11 mouse cellular contexts compared by ENCODE assay signal in genomic region chr5:67216031-67216778, GRCm38 (mm10). TPM values are rescaled to one million over a fixed set of nuclear protein-coding genes. Genes with fewer than 3 reads are reported as not detected.
DNase-seq lines count a peak whose midpoint lies in the region; ATAC-seq and TF ChIP-seq lines count a peak whose summit lies in the region.
"Had no signal": no experiment of that assay in that cellular context is flagged by ENCODE, and none has a peak within 500 bp of the region (broad histone marks: within the 10 kb centered on the region; RNA-seq: fewer than 3 reads in every experiment).

No protein-coding gene starts in this region.

- intact Hi-C loops in heart, postnatal 25 days (cut with DNase I): no loop called here

- H3K27ac ChIP-seq in heart, embryonic 10.5 days: no peak overlapping the region
- no peak overlapping the region for H3K27ac ChIP-seq in forebrain, postnatal 0 days (ENCODE audit: low read depth, low read length)
- H3K27ac ChIP-seq in midbrain, embryonic 11.5 days (ENCODE audit: low read depth, low read length): no peak overlapping the region
- H3K27ac ChIP-seq: liver, embryonic 14.5 days had no signal

- H3K9ac ChIP-seq in forebrain, postnatal 0 days: no peak overlapping the region
- H3K9ac ChIP-seq in midbrain, embryonic 11.5 days (ENCODE audit: low read length): no peak overlapping the region
- H3K9ac ChIP-seq: liver, embryonic 14.5 days had no signal

- no peaks in the 10 kb centered on the region for H3K9me3 ChIP-seq in heart, embryonic 10.5 days
- H3K9me3 ChIP-seq in forebrain, postnatal 0 days (ENCODE audit: low read length): no peaks in the 10 kb centered on the region
- H3K9me3 ChIP-seq in midbrain, embryonic 11.5 days (ENCODE audit: control insufficient read depth, low read length): no peaks in the 10 kb centered on the region

- H3K36me3 ChIP-seq in heart, embryonic 10.5 days: no peaks in the 10 kb centered on the region
- no peaks in the 10 kb centered on the region for H3K36me3 ChIP-seq in forebrain, postnatal 0 days (ENCODE audit: insufficient read depth)
- H3K36me3 ChIP-seq in midbrain, embryonic 11.5 days (ENCODE audit: control insufficient read depth, insufficient read depth, low read length): no peaks in the 10 kb centered on the region

- peaks cover 20% of the 10 kb centered on the region for H3K4me1 ChIP-seq in heart, embryonic 10.5 days
- H3K4me1 ChIP-seq in forebrain, postnatal 0 days (ENCODE audit: insufficient read depth): 0 out of 2 replicates have a peak, but pooled peaks cover 3% of the 10 kb centered on the region
- peaks cover 13% of the 10 kb centered on the region for H3K4me1 ChIP-seq in midbrain, embryonic 11.5 days (ENCODE audit: control insufficient read depth, insufficient read depth, low read length)

- WGBS in heart, embryonic 10.5 days: 1% methylated on average over 49 of the region's 49 CpGs
- WGBS in forebrain, postnatal 0 days: 3% methylated on average over 49 of the region's 49 CpGs
- WGBS in midbrain, embryonic 11.5 days: under 1% methylated on average over 49 of the region's 49 CpGs

- H3K27me3 ChIP-seq in heart, embryonic 10.5 days (ENCODE audit: insufficient read depth, poor library complexity, severe bottlenecking): peaks cover 98% of the 10 kb centered on the region
- peaks cover 74% of the 10 kb centered on the region for H3K27me3 ChIP-seq in forebrain, postnatal 0 days (ENCODE audit: insufficient read depth, low read length)
- peaks cover 84% of the 10 kb centered on the region for H3K27me3 ChIP-seq in midbrain, embryonic 11.5 days (ENCODE audit: control insufficient read depth, insufficient read depth, low read length)

- H3K4me3 ChIP-seq in heart, embryonic 10.5 days: peak overlapping the region; percentile 51
- H3K4me3 ChIP-seq in forebrain, postnatal 0 days (ENCODE audit: low read depth, low read length): peak overlapping the region; percentile 26
- peak overlapping the region; percentile 1 for H3K4me3 ChIP-seq in midbrain, embryonic 11.5 days (ENCODE audit: low read depth, low read length)
- H3K4me3 ChIP-seq: myocyte had no signal

- peak; percentile 48 for ATAC-seq in forebrain, postnatal 0 days
- peak; percentile 62 for ATAC-seq in midbrain, embryonic 11.5 days (ENCODE audit: low FRiP score)

- peak overlapping the region; percentile 47 for H3K4me2 ChIP-seq in forebrain, postnatal 0 days (ENCODE audit: low read depth)
- H3K4me2 ChIP-seq in midbrain, embryonic 11.5 days: peak overlapping the region; percentile 16

- TF ChIP-seq CTCF in forebrain, postnatal 0 days (IDR thresholded peaks at IDR 0.05; ENCODE audit: low read depth): no peak

- DNase-seq in heart, embryonic 10.5 days (ENCODE audit: low spot score): no peak
- no peak for DNase-seq in heart, postnatal 25 days (ENCODE audit: low spot score)
- peak; percentile 21 for DNase-seq in ES-CJ7 (ENCODE audit: low read depth, low spot score)
- DNase-seq in forebrain, postnatal 0 days: no peak
- DNase-seq in midbrain, embryonic 11.5 days (ENCODE audit: low spot score, missing footprints): peak; percentile 91
- DNase-seq in thymus, postnatal 10 days (ENCODE audit: low spot score in 2 of 2): no peak
- no peak for DNase-seq in adrenal gland, postnatal 4 days (ENCODE audit: low spot score in 2 of 2)
- no peak for DNase-seq in ovary, postnatal 10 days (ENCODE audit: low spot score)
- DNase-seq: cerebellum, adult 8-10 months had no signal

RNA-seq across cellular contexts. Expression of gene Tmem33, which starts 44.2 kb away (rescaled TPM):
- polyA plus RNA-seq in heart, embryonic 10.5 days (2016; fragmentation: Nextera tagmentation; extraction: Ambion mirVana): 65.6 and 84.4 TPM in 2 replicates
- 10 to 100 TPM; 47.2 to 52.3 TPM for total RNA-seq in heart, postnatal 25 days (2021)
- 58.7 and 73.1 TPM in 2 replicates for total RNA-seq in forebrain, postnatal 0 days (2014; rRNA removed)
- polyA plus RNA-seq in forebrain, postnatal 0 days (2015; fragmentation: Nextera tagmentation; extraction: Ambion mirVana): 45.0 and 52.5 TPM in 2 replicates
- polyA plus RNA-seq in midbrain, embryonic 11.5 days (2014; fragmentation: Nextera tagmentation; extraction: Ambion mirVana): 120 and 121 TPM in 2 replicates
- total RNA-seq in adrenal gland, postnatal 4 days (2021): 10 to 100 TPM; 74.6 to 83.9 TPM

Comparison
In these comparisons a context has a peak if more than half of its experiments do, and no peak if none do; other contexts are left out.
1. DNase-seq: peak in ES-CJ7 (single experiment) and midbrain, embryonic 11.5 days (single experiment); none in heart, embryonic 10.5 days (single experiment), heart, postnatal 25 days (single experiment), forebrain, postnatal 0 days (single experiment), thymus, postnatal 10 days (0 of 2), adrenal gland, postnatal 4 days (0 of 2) and ovary, postnatal 10 days (single experiment).
2. H3K4me3 ChIP-seq: peak in every context shown above with its lines; median percentile 51 in heart, embryonic 10.5 days; 26 in forebrain, postnatal 0 days; 1 in midbrain, embryonic 11.5 days.